Mouse (Mus musculus) retina, adult 2 months (tissue): Measurements from ENCODE around the gene 1700001L19Rik.
"Not testable (repeated sequence)": the region's sequence is repeated elsewhere in the genome, so short reads cannot be mapped to it uniquely, and the experiment has no call there.

Experiments
- DNase-seq: peaks from one replicate; pipeline ENCODE4 v3.0.0-alpha.2; 2012; ENCODE audit warnings: low read depth, low spot score

The 1700001L19Rik gene

DNA sequence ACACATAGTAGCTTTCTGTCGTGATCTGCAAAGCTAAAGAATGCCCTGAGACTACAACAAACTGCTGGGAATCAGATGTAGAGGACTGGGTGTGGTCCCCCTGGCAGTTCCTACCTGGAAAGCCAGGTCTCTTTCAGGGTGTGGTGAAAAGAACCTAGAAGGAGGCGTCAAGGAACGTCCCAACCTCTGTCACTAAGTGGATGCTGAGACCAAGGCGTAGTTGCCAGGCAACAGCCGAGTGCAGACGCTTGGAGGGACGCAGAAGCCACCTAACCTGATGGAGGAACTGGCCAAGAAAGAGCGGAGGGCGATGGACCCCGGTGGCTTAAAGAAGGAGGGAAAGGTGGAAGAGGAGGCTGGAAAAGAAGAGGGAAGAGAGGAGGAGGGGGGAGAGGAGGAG lies at the start of gene 1700001L19Rik:
Gene 1700001L19Rik (plus strand): TSS at position 223 of the 400 bp plus-strand sequence.
- no peak for DNase-seq

DNA sequence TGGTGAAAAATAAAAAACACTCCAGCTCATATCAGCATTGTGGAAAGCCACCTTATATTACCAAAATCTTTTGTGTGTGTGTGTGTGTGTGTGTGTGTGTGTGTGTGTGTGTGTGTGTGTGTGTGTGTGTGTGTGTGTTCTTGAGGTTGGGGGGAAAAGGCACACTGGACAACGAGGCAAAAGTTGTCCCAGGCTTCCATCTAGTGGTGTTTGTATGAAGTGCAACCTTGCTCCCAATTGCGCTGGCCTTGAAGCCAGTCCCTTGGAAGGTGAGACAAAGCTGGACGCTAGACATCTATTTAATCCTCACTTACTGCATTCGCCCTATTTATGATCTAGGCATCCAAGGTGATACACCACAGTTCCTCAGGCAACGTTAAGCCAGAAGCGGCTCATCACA lies 43.8 kb upstream of the 1700001L19Rik start:
- DNase-seq: not testable (repeated sequence)

DNA sequence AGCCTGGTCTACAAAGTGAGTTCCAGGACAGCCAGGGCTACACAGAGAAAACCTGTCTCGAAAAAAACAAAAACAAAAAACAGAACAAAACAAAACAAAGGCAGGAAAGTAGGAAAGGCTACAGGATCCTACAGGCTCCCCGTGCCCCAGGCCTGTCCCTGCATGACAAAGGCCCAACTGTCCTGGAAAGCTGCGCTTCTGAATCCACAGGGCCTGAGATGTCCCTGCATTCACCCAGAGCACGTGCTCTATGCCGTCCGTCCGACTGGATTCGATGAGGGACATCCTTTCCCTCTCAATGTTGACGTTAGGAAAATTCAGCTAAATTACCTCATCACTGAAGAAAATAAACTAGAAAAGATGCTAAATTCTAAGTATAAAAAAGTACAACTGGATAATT lies 29.1 kb upstream of the 1700001L19Rik start:
- DNase-seq: no peak

DNA sequence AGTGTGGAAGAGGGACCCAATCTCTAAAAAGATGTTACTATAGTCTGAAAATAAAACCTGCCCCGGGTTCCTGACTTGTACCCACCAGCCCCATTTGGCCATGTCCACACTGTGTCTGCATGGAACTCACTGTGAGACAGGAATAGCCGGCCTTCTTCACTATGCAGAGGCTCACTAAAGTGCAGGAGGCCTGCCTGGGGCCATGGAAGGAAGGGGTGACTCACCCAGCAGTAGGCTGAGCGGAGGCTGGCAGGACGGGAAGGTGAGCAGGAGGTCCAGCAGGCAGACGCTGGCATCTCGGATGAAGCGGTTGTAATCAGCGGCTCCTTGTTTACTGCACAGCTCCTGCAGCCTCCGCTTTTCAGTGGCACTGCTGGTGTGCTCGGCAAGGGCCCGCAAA lies 28.7 kb upstream of the 1700001L19Rik start:
- no peak for DNase-seq

DNA sequence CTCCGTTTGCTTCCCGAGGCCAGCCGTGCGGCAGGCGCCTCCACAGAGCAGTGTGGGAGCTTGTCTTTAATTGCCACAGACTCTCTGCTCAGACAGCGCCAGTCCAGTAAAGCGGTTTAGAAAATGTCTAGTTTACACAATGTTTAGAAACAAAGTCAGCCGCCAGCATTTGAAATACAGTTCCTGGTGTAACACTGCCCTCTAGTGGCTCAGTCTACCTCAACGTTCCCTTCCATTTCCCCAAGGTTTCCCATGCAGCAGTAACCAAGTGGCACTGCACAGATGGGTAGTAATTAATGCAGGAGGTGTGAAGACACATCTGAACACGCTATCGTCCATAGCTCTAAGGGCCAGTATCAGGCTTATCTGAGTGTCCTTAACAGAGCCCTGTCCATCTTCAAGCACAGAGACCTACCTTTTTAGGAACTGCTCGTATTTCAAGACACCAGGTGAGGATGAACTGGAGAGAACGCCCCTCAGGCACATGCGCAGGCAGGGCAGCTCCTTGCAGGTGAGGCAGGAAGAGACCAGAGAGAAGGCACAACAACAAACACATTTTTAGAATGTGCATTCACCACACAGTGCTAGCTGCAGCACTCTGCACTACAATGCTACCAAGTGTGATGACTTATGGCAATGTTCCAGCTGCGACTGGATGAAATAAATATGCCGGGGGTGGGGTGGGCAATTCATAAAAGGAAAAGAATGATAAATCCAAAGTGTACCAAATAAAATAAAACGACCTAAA lies 27.5 kb upstream of the 1700001L19Rik start:
- no peak for DNase-seq

DNA sequence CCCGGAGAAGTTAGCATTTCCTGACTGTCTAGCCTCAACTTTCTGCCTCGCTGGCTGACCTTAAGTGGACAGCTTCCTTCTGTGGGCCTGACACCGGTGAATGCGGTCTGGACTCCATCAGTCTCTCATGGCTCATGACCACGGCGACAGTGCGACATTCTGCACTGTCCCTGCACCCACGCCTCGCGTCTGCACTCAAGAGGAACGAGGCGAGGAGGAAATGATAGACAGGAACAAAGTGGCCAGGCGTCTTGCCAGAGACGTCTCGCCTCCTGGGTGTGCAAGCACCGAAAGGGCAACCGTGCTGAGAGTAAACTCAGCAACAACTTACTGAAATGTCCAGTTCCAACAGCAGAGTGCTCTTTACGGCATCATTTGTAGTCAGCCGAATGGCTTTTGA lies 25.0 kb upstream of the 1700001L19Rik start:
- DNase-seq: no peak

DNA sequence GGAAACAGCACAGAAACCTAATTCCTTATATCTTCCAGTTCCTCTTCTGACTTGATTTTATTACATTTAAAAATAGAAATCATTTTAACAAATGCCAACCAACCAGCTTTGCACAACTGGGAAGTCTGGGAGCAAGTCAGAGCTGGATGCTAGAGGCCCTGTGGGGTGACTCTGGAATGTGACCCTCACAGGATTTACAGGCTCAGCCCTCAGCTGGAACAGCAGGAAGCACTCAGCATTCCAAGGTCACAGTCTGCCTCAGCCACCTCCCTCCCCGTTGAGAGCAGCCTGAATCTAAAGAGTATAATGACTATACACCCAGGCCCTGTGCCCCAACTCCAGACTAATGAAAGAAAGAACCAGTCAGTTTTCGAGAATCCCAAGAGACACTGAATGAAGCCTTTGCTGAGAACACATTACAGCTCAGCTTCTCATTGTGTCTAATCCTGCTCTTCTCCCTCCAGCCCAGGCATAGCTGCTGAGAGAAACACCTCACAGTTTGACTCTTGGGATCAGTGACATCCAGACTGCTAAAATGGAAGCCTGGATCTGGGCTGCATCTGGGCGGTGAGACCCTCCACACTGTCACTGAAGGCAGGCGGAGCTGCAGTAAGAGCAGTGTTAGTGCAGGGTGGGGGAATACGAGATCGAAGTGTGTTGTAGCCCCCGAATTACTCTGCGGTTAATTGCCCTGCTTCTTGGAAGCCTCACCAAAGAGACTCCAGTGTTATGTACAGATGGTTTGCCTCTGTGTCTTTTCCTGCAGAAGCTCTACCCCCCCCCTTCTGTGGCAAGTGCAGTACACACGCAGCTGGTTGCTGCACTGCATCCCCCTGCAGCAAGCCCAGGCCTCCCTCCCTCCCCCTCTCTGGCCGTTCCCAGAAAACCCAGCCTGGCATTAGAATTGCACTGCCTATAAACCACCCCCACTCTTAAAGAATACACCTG lies 24.0 kb upstream of the 1700001L19Rik start:
- DNase-seq: no peak

DNA sequence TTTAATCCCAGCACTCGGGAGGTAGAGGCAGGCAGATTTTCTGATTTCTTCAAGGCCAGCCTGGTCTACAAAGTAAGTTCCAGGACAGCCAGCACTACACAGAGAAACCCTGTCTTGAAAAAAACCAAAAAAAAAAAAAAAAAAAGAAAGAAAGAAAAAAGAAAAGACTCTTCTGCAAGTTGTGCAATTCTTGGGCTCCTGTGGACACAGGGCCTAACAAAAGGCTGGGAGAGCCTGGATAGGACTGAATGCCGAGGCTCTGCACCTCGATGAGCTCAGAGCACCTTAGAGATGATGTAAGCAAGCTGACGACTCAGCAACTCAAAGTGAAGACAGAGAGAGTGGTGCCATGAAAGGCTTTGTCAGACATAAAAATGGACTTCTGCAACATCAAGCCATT lies 22.8 kb upstream of the 1700001L19Rik start:
- DNase-seq: no peak

DNA sequence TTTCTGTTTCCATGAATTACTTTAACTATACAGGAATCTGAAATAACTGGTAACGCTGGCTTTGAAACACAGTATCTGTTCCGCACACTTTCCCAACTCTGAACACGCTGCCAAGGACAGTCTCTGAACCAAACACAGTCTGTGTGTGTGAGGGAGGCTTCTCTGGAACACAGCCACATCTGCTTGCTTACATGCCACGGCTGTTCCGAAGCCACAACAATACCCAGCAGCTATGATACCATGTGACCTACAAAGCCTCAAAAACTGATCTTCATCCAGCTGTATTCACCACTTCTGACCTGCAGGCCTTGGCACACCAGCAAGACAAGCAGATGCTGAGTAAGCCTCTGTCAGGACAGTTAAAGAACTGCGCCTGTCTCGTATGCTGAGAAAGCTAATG lies 19.3 kb upstream of the 1700001L19Rik start:
- no peak for DNase-seq

DNA sequence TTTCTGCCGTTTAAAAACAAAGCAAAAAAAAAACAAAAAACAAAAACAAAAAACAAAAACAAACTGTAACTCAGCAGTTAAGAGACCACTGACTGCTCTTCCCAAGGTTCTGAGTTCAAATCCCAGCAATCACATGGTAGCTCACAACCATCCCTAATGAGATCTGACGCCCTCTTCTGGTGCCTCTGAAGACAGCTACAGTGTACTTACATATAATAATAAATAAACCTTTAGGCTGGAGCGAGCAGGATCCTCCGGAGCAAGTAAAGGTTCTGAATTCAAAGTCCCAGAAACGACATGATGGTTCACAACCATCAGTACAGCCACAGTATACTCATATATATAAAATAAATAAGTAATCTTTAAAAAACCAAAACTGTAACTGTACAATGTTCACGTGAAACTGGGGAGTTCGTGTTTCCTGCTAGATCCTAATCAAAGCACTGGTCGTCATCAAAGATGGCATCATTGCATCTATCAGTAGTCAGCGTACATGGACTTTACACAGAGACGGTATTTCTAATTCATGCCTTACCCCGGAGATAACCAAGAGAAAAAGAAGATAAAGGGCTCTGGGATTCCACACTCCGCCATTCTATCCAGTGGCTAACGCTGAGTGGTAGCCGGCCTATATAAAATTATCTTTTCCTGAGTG lies 16.0 kb upstream of the 1700001L19Rik start:
- no peak for DNase-seq

DNA sequence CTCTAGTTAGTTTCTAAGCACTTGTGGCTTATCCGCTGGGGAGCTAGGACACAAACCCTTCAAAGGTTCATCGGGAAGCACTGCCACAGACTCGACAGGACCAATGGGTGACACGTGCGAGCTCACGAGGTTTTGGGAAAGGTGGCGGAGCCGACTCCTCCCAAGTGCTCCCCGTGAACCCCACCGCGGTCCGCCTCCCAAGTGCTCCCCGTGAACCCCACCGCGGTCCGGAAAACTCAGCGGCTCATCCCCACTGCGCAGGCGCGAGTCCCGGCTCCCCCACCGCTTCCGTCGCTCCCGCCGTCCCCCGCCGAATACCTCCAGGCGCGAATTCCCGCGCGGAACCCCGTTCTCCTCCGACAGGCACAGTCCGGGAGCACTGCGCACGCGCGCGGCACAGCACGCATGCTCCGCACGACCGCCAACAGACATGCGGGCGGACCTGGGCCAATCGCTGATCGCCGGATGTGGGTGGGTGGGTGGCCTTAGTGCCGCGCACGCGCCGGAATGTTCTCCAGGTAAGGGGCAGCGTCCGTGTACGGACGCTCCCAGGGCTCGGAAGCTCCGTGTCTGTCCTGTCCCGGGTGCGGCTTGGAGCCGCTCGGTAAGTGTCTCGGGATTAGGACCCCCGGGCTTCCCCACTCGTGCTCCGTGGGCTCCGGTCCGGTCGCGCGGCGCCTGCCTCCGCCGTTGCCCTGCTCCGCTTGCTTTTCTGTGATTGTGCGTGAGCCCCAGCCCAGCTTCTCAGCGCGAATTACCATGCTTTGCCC lies 15.3 kb upstream of the 1700001L19Rik start, which contains the start of the genes Mtrr and Fastkd3:
Gene Mtrr (minus strand): TSS at position 403 of the 770 bp plus-strand sequence.
Gene Fastkd3 (plus strand): TSS at position 488 of the 770 bp plus-strand sequence.
- peak; percentile 88 for DNase-seq

DNA sequence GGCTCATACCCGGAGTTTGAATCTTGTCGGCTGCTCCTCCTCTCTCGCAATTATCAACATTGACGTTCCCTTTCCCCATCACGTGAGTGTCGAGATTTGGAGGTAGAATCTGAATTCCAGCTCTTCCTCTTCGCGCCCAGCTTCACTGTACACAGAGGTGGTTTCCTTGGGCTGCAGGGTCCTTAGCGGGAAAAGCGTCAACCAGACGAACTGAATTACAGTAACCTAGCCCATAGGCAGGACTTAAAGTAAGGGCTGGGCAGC lies 14.8 kb upstream of the 1700001L19Rik start:
- no peak for DNase-seq

DNA sequence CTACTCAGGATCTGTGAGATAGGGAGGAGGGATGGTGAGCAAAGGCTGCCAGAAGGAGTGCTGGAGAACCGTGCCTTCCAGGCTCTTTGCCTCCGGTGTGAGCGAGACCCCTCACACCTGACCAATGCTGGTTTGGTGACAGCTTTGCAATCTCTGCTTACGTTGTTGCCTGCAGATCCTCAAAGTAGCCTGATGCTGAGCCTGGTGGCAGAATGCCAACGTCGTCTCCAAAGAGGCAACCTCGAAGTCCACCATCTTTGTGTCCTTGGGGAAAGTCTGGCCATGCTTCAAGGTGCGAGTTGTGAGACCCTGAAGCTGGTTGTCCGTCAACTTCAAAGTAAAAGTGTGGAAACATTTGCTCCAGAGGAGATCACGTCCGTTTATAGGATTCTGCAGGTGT lies 13.3 kb upstream of the 1700001L19Rik start:
- no peak for DNase-seq

DNA sequence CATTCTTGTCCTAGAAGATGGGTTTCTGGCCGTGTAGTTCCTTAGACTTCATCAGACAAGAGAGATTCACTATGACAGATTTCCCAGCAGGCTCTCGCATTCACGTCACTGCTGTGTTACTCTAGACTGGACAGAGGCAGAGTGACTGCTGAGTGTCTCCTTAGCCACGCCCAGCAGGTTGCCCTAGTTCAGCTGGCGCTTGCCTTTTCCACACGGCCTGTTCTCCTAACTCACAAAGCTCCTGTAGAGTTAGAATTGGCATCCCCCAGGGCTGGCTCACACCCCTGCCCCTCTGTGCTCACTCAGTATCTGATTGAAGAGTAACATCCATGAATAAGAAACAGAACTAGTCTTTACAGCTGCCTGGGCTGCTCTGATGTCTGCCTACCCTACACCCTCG lies 11.8 kb upstream of the 1700001L19Rik start:
- no peak for DNase-seq

DNA sequence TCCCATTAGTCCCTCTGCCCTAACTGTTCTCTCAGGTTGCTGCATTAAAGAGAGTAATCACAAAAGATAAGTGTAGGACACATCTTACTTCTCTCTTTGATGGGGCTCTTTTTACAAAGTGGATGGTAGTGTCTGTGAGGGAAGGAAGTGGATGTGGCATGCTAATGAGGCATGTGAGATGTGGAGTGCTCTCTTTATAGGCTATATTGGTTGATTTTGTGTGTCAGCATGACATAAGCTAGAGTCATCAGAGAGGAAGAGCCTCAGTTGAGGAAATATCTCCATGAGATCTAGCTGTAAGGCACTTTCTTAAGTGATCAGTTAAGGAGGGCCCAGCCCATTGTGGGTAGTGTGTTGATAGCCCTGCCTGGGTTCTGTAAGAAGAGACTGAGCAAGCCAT lies 8.9 kb upstream of the 1700001L19Rik start:
- no peak for DNase-seq

DNA sequence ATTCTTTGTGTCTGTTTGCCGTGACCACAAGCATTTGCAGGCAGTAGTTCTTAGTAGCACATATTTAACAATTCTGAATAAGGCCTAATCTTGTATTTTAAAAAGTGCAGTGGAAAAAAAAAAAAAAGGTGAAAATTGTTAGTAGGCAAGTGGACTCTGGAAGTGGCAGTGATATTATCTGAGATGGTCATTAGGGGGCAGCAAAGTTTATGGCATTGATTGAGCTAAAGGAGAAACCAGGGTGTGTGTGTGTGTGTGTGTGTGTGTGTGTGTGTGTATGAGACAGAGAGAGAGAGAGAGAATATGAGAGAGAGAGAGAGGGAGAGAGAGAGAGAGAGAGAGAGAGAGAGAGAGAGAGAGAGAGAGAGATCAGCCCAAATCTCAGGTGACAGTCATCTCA lies 3.4 kb upstream of the 1700001L19Rik start:
- peak; percentile 25 for DNase-seq

DNA sequence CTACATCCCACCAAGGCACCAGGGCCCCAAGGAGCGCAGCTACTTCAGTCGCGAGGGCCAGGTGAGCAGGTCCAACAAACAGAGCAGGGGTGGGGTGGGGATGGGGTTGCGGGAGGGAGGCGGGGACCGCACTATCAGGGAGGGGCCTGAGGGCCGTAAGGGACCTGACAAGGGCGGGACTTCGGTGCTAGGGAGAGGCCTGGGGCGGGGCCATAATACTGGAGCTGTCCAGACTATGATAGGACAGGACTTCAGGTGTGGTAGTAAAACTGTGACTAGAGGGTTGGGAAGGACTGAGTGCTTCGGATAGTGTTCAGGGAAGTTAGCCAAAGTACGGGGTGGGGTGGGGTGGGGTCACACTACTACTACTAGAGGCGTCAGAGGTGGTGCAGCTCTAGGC lies 446 bp downstream of the 1700001L19Rik start:
- DNase-seq: no peak

DNA sequence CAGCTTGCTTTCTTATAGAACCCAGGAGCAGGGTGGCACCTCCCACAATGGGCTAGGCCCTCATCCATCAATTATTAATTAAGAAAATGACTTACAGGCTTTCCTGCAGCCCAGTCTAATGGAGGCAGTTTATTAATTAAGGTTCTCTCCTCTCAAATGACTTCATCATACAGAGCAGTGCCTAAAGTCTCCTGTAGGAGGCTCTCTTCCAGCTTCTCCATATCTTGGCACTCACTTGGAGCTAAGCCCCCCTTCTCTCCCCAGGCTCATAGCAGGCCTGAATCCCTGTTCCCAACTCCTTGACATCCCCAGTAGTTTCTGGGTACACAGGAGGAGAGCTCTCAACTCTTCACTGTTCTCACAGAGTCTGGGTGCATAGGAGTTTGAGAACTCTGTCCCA lies 1.7 kb downstream of the 1700001L19Rik start:
- no peak for DNase-seq

DNA sequence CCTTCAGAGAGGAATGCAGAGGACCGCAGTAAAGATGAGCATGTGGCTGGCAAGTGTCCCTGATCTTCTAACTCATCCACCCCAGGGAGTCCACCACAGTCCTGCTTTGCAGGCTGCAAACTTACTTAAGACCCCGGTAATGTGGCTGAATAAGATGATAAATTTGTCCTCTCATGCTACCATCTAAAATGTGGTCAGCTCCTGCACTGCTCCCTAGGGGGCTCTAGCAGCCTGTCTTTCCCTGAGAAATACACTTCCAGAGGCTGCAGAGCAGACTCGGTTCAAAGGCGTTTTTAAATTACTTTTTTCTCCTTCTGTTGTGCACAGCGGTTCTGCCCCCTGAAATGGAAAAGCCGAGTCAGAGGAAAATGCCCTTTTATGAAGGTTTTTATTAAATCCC lies 4.0 kb downstream of the 1700001L19Rik start:
- no peak for DNase-seq

DNA sequence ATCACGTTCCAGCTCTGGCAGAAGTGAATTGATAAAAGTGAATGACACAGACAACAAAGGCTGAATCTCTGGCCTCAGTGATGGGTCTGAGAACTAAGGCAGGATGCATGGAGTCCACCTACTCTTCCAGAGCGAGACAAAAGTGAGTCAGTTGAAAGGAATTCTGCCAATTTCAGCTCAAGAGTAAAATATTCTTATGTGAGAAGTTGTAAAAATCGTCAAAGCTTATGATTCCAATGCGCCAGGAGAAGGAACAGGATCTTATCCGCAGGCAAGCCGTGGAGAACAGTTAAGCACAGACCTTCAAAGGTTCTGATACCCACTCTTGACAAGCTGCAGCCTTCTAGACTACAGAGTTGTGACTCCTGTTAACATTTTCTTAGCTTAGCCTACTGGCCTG lies 5.9 kb downstream of the 1700001L19Rik start:
- DNase-seq: no peak

DNA sequence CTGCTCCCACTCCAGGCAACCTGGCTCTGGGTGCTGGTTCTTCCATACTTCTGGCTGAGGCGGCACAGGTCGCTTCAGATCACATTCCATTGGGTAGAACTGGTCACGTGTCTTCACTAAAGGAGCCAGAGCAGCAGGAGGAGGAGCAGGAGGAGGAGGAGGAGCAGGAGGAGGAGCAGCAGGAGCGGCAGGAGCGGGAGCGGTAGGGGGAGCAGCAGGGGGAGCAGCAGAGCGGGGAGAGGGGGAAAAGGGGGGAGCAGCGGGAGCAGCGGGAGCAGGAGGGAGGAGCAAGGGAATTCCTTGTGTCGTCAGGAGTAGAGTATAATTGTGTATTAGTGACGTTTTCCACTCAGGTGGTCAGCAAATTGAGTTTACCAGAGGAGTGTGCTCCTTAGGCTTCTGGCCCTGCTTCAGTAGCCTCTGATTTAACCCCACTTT lies 8.5 kb downstream of the 1700001L19Rik start:
- DNase-seq: no peak
